Mouse (Mus musculus) MEL (cell line): ENCODE results near the gene Mitf. TPM values are rescaled to one million over a fixed set of nuclear protein-coding genes. Genes with fewer than 3 reads are reported as not detected.

Experiments used
- DNase-seq: peaks from one replicate; pipeline ENCODE4 v3.0.0; 2011; ENCODE audit warnings: low read depth, low spot score
- H3K27ac ChIP-seq: 2 replicates; pipeline ENCODE4 v1.5.1; 2012; ENCODE audit warnings: low read depth, mild to moderate bottlenecking, control low read depth, low read length, moderate library complexity; ENCODE audit not compliant: control insufficient read depth
- H3K27me3 ChIP-seq, 2 experiments: fragments of 150-350 bp in 1 of 2; sonication (generic) in 1 of 2; 2 replicates each; pipeline ENCODE4 v1.6.1; 2012; ENCODE audit warnings: low read length in 2 of 2, mild to moderate bottlenecking in 2 of 2, improper control_type of control experiment in 1 of 2, moderate library complexity in 1 of 2; ENCODE audit not compliant: insufficient read depth in 2 of 2, control insufficient read depth in 1 of 2
- H3K36me3 ChIP-seq, 2 experiments: 2 replicates each; pipeline ENCODE4 v1.6.1; 2012 to 2014; ENCODE audit warnings: low read length in 2 of 2, improper control_type of control experiment in 1 of 2, inconsistent platforms in 1 of 2, mild to moderate bottlenecking in 1 of 2; ENCODE audit not compliant: insufficient read depth in 2 of 2, control insufficient read depth in 1 of 2
- H3K4me1 ChIP-seq, 2 experiments: fragments of 150-350 bp in 1 of 2; sonication (generic) in 1 of 2; 2 replicates each; pipeline ENCODE4 v1.6.1; 2012; ENCODE audit warnings: low read length in 2 of 2, improper control_type of control experiment in 1 of 2, mild to moderate bottlenecking in 1 of 2; ENCODE audit not compliant: insufficient read depth in 2 of 2, control insufficient read depth in 1 of 2
- H3K4me3 ChIP-seq, 2 experiments: fragments of 150-350 bp in 1 of 2; sonication (generic) in 1 of 2; 2 replicates each; pipeline ENCODE4 v1.5.1; 2012; ENCODE audit warnings: low read depth in 2 of 2, low read length in 2 of 2, mild to moderate bottlenecking in 2 of 2, moderate library complexity in 2 of 2, control low read depth in 1 of 2, improper control_type of control experiment in 1 of 2; ENCODE audit not compliant: control insufficient read depth in 1 of 2, insufficient read depth in 1 of 2
- H3K79me2 ChIP-seq: 2 replicates; pipeline ENCODE4 v1.6.1; 2012; ENCODE audit warnings: mild to moderate bottlenecking, low read length, moderate library complexity; ENCODE audit not compliant: control insufficient read depth, poor library complexity, insufficient read depth
- H3K9ac ChIP-seq: 2 replicates; pipeline ENCODE4 v1.6.1; 2012; ENCODE audit warnings: low read depth, mild to moderate bottlenecking, control low read depth, low read length, moderate library complexity; ENCODE audit not compliant: control insufficient read depth, poor library complexity, severe bottlenecking
- H3K9me3 ChIP-seq: fragments of 150-350 bp; sonication (generic); replicated peaks from 2 replicates; pipeline ENCODE4 v1.6.1; 2012; ENCODE audit warnings: mild to moderate bottlenecking, low read length, improper control_type of control experiment, moderate library complexity; ENCODE audit not compliant: insufficient read depth
- BHLHE40 ChIP-seq: IDR thresholded peaks from 2 replicates; pipeline ENCODE4 v1.6.1; 2012; ENCODE audit warnings: low read depth, mild to moderate bottlenecking, inconsistent platforms, low read length, improper control_type of control experiment, borderline replicate concordance
- CHD1 ChIP-seq: IDR thresholded peaks from 2 replicates; pipeline ENCODE4 v1.6.1; 2012; ENCODE audit warnings: low read depth, mild to moderate bottlenecking, inconsistent platforms, low read length, improper control_type of control experiment
- CHD2 ChIP-seq: IDR thresholded peaks from 2 replicates; pipeline ENCODE4 v1.6.1; 2011; ENCODE audit warnings: low read length, improper control_type of control experiment
- ETS1 ChIP-seq: IDR thresholded peaks from 2 replicates; pipeline ENCODE4 v1.6.1; 2012; ENCODE audit warnings: low read depth, mild to moderate bottlenecking, inconsistent platforms, low read length, improper control_type of control experiment, moderate library complexity
- JUND ChIP-seq: IDR thresholded peaks from 2 replicates; pipeline ENCODE4 v1.6.1; 2011; ENCODE audit warnings: low read depth, mild to moderate bottlenecking, improper control_type of control experiment, low read length
- MAX ChIP-seq: IDR thresholded peaks from 2 replicates; pipeline ENCODE4 v1.6.1; 2011; ENCODE audit warnings: low read length, improper control_type of control experiment
- MAZ ChIP-seq: IDR thresholded peaks from 2 replicates; pipeline ENCODE4 v1.6.1; 2012; ENCODE audit warnings: low read depth, mild to moderate bottlenecking, inconsistent platforms, low read length, improper control_type of control experiment
- MEF2A ChIP-seq: IDR thresholded peaks from 2 replicates; pipeline ENCODE4 v1.6.1; 2014; ENCODE audit warnings: low read depth, mild to moderate bottlenecking, inconsistent platforms, low read length, improper control_type of control experiment; ENCODE audit not compliant: poor library complexity, insufficient replicate concordance, severe bottlenecking; ENCODE audit errors: extremely low read depth
- MXI1 ChIP-seq: IDR thresholded peaks from 2 replicates; pipeline ENCODE4 v1.6.1; 2011; ENCODE audit warnings: mild to moderate bottlenecking, low read depth, low read length, improper control_type of control experiment
- MYB ChIP-seq: IDR thresholded peaks from 2 replicates; pipeline ENCODE4 v1.6.1; 2011; ENCODE audit warnings: mild to moderate bottlenecking, low read depth, low read length, improper control_type of control experiment
- MYC ChIP-seq: IDR thresholded peaks from 2 replicates; pipeline ENCODE4 v1.6.1; 2011; ENCODE audit warnings: low read depth, mild to moderate bottlenecking, low read length, improper control_type of control experiment, moderate library complexity
- NELFE ChIP-seq: IDR thresholded peaks from 2 replicates; pipeline ENCODE4 v1.6.1; 2011; ENCODE audit warnings: low read depth, low read length, improper control_type of control experiment
- POLR2AphosphoS2 ChIP-seq: IDR thresholded peaks from 2 replicates; pipeline ENCODE4 v1.6.1; 2011; ENCODE audit warnings: low read length, improper control_type of control experiment
- RCOR1 ChIP-seq: IDR thresholded peaks from 2 replicates; pipeline ENCODE4 v1.6.1; 2012; ENCODE audit warnings: low read depth, mild to moderate bottlenecking, inconsistent platforms, low read length, improper control_type of control experiment
- SIN3A ChIP-seq: IDR thresholded peaks from 2 replicates; pipeline ENCODE4 v1.6.1; 2012; ENCODE audit warnings: low read length, improper control_type of control experiment, inconsistent platforms
- TAL1 ChIP-seq: IDR thresholded peaks from 2 replicates; pipeline ENCODE4 v1.6.1; 2012; ENCODE audit warnings: mild to moderate bottlenecking, inconsistent platforms, low read length, moderate library complexity, mixed read lengths
- TCF12 ChIP-seq: IDR thresholded peaks from 2 replicates; pipeline ENCODE4 v1.6.1; 2014; ENCODE audit warnings: low read depth, mild to moderate bottlenecking, inconsistent platforms, low read length, improper control_type of control experiment, moderate library complexity
- USF1 ChIP-seq: IDR thresholded peaks from 2 replicates; pipeline ENCODE4 v1.6.1; 2014; ENCODE audit warnings: low read depth, mild to moderate bottlenecking, inconsistent platforms, low read length, improper control_type of control experiment, moderate library complexity
- USF2 ChIP-seq, 2 experiments: IDR thresholded peaks; 2 replicates each; pipeline ENCODE4 v1.6.1; 2011 to 2012; ENCODE audit warnings: improper control_type of control experiment in 2 of 2, low read length in 2 of 2, borderline replicate concordance in 1 of 2, inconsistent platforms in 1 of 2, low read depth in 1 of 2, mild to moderate bottlenecking in 1 of 2; ENCODE audit not compliant: insufficient read depth in 1 of 2
- ZC3H11A ChIP-seq: IDR thresholded peaks from 2 replicates; pipeline ENCODE4 v1.6.1; 2012; ENCODE audit warnings: low read depth, mild to moderate bottlenecking, inconsistent platforms, low read length, improper control_type of control experiment
- ZKSCAN1 ChIP-seq: IDR thresholded peaks from 2 replicates; pipeline ENCODE4 v1.6.1; 2012; ENCODE audit warnings: low read depth, mild to moderate bottlenecking, inconsistent platforms, low read length, improper control_type of control experiment, moderate library complexity
- polyA plus RNA-seq, 2 experiments: library from polyadenylated mRNA; stranded (reverse) in 1 of 2; unstranded in 1 of 2; fragments of >175 nt in 1 of 2; fragments of >200 nt in 1 of 2; gene quantifications; 2 replicates each; pipeline versions ENCODE4 v1.2.1 to v1.2.4; 2012; ENCODE audit warnings: low replicate concordance in 2 of 2, low read depth in 1 of 2; ENCODE audit not compliant: insufficient read length in 2 of 2, insufficient read depth in 1 of 2, missing spikeins in 1 of 2
- total RNA-seq: library from RNA; depleted of rRNA; stranded (reverse); fragments of 300-350 nt; gene quantifications from 2 replicates; pipeline ENCODE4 v1.2.3, GENCODE M21; 2012

The Mitf gene
- total and polyA plus RNA-seq, 3 experiments: 1.8 to 2.1 TPM; not detected in 1

DNA sequence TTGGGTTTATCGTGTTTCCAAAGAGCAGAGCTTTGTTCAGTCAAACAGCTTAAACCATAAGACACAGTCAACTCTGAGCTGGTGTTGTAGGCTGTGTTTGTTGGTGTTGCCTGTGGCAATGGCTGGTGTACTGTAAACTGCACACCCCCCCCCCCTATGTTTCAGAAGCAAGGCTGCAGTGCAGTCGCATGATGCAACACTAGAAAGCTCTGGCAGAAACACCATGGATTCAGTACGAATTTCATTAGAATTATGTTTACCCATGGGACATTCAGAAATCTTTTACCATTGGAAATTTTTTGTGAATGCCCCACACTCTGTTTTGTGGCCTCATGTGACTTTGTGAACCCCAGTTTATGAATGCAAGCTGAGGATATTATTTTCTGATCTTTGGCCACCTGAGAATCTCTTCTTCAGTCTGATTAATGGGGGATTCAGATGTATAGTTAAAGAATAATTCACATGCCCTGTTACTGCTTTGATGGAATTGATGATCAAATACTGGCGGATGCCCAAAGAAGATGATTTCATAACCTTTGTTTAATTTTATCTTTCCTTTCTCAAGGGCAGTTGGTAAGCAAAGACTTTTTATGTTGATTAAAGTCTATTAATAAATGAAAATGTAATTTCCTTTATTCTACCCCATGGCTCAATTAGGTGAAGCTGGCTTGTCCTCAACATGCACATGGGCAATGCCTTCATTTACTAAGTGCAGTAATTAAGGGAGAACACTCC is 64.6 kb downstream of the Mitf start:
- Histone ChIP-seq H3K9me3 (no peaks in the 10 kb centered on the region), H3K4me1 (peaks cover 1 to 8% of the 10 kb centered on the region in 2 experiments), H3K9ac (no peak overlapping the region), H3K36me3 (peaks cover 0 to 8% of the 10 kb centered on the region in 2 experiments; a peak in 2 of 4 replicates), H3K4me3 (no peak overlapping the region), H3K27me3 (no peaks in the 10 kb centered on the region), H3K27ac (no peak overlapping the region), H3K79me2 (no peaks in the 10 kb centered on the region)
- no peak for TF ChIP-seq ETS1
- no peak for TF ChIP-seq MXI1
- no peak for TF ChIP-seq RCOR1
- no peak for TF ChIP-seq MAZ
- TF ChIP-seq ZKSCAN1: no peak
- TF ChIP-seq MAX: no peak
- TF ChIP-seq MYB: no peak
- TF ChIP-seq USF2 (IDR thresholded peaks at IDR 0.05; ENCODE audit: borderline replicate concordance in 1 of 2, insufficient read depth in 1 of 2, low read depth in 1 of 2, low read length in 2 of 2): no peak
- TF ChIP-seq NELFE: no peak
- TF ChIP-seq MEF2A: no peak
- TF ChIP-seq JUND: no peak
- no peak for TF ChIP-seq POLR2AphosphoS2
- no peak for TF ChIP-seq USF1
- no peak for TF ChIP-seq TCF12
- TF ChIP-seq ZC3H11A: no peak
- TF ChIP-seq CHD1: no peak
- no peak for TF ChIP-seq SIN3A
- TF ChIP-seq MYC: no peak
- no peak for TF ChIP-seq CHD2
- TF ChIP-seq TAL1: no peak
- DNase-seq: no peak

DNA sequence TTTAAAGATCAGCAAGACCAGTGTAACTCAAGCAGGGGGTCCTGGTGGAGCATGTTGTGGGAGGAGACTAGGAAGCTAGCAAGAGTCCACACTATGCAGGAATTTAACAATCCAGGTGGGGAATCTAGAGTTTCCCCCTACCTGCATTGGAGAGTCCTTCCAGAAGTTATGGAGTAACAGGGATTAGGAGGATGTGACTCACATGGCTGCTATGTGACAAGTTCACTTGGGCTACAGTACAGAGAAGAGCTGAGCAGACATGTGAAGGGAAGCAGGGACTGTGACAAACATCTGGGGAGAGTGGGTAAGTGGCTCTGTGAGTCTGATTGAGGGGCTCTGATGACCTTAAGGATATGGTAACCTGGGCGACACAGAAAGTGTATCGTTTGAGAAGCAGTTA is 66.2 kb downstream of the Mitf start:
- no peaks in the 10 kb centered on the region for H3K79me2 ChIP-seq
- no peaks in the 10 kb centered on the region for H3K27me3 ChIP-seq
- no peaks in the 10 kb centered on the region for H3K9me3 ChIP-seq
- DNase-seq: no peak
- H3K4me3 ChIP-seq: no peak overlapping the region
- H3K4me1 ChIP-seq: peaks cover 11 to 23% of the 10 kb centered on the region in 2 experiments
- no peak overlapping the region for H3K27ac ChIP-seq
- no peak for TF ChIP-seq NELFE
- no peak for TF ChIP-seq BHLHE40
- TF ChIP-seq ZKSCAN1: no peak
- no peak for TF ChIP-seq CHD1
- H3K36me3 ChIP-seq: peaks cover 0 to 23% of the 10 kb centered on the region in 2 experiments; a peak in 2 of 4 replicates
- no peak overlapping the region for H3K9ac ChIP-seq
